Mouse (Mus musculus) embryonic facial prominence, embryonic 14.5 days (tissue): Measurements from ENCODE around the gene Soga1. TPM values are rescaled to one million over a fixed set of nuclear protein-coding genes. Genes with fewer than 3 reads are reported as not detected.

ENCODE experiments used
- ATAC-seq: fragments of 200-750 bp; cut with Nextera tagmentation; 2 replicates; pipeline ENCODE4 v1.8.0; 2017; ENCODE audit warnings: low read depth, moderate number of reproducible peaks, moderate TSS enrichment
- DNase-seq: peaks from one replicate; pipeline ENCODE4 v3.0.0-alpha.2; 2015; ENCODE audit warnings: low spot score
- H3K27ac ChIP-seq: fragments of 300-500 bp; sonication (generic); replicated peaks from 2 replicates; pipeline ENCODE4 v1.5.1; 2014; ENCODE audit warnings: low read depth, mild to moderate bottlenecking, low read length, moderate library complexity
- H3K27me3 ChIP-seq: fragments of 300-500 bp; sonication (generic); replicated peaks from 2 replicates; pipeline ENCODE4 v1.6.1; 2014; ENCODE audit warnings: low read length; ENCODE audit not compliant: control insufficient read depth, insufficient read depth
- H3K36me3 ChIP-seq: fragments of 300-500 bp; sonication (generic); 2 replicates; pipeline ENCODE4 v1.6.1; 2014; ENCODE audit warnings: low read length, mixed read lengths; ENCODE audit not compliant: control insufficient read depth, insufficient read depth
- H3K4me1 ChIP-seq: fragments of 300-500 bp; sonication (generic); 2 replicates; pipeline ENCODE4 v1.6.1; 2014; ENCODE audit warnings: antibody characterized with exemption, low read length; ENCODE audit not compliant: control insufficient read depth, insufficient read depth
- H3K4me2 ChIP-seq: fragments of 300-500 bp; sonication (generic); 2 replicates; pipeline ENCODE4 v1.6.1; 2014; ENCODE audit warnings: low read depth, mild to moderate bottlenecking, low read length, moderate library complexity, mixed read lengths
- H3K4me3 ChIP-seq: fragments of 300-500 bp; sonication (generic); 2 replicates; pipeline ENCODE4 v1.5.1; 2014; ENCODE audit warnings: low read depth, mild to moderate bottlenecking, low read length
- H3K9ac ChIP-seq: fragments of 300-500 bp; sonication (generic); 2 replicates; pipeline ENCODE4 v1.6.1; 2014; ENCODE audit warnings: low read depth, mild to moderate bottlenecking, low read length, moderate library complexity, mixed read lengths
- H3K9me3 ChIP-seq: fragments of 300-500 bp; sonication (generic); 2 replicates; pipeline ENCODE4 v1.6.1; 2016; ENCODE audit warnings: low read length; ENCODE audit not compliant: control insufficient read depth
- WGBS: fragments of 180-500 bp; shearing (Covaris S2); extraction: QIAGEN DNeasy Blood & Tissue Kit; methylation state at CpG from one replicate; pipeline ENCODE4 v1.1.7; 2014; 5-methylcytosine and 5-hydroxymethylcytosine counted together
- polyA plus RNA-seq: library from polyadenylated mRNA; unstranded; fragments of >200 nt; fragmentation: Nextera tagmentation; extraction: Ambion mirVana; gene quantifications from 2 replicates; pipeline ENCODE4 v1.2.1, GENCODE M21; 2014

Gene Soga1
- polyA plus RNA-seq, 1 experiment from 2014 or later, result 6.3 TPM

- Histone ChIP-seq H3K9ac (no peak overlapping the region), H3K27ac (no peak overlapping the region), H3K27me3 (no peaks in the 10 kb centered on the region), H3K4me3 (no peak overlapping the region), H3K4me2 (no peak overlapping the region), H3K4me1 (no peaks in the 10 kb centered on the region), H3K9me3 (no peaks in the 10 kb centered on the region), H3K36me3 (no peaks in the 10 kb centered on the region)
- no peak for DNase-seq
- ATAC-seq, result no peak
- 85% methylated on average over 6 of the region's 6 CpGs for WGBS
Measured at GRCm38 (mm10) chr2:156967388-156967787, 111.7 kb downstream of the Soga1 start.

Other genes with a start within 250 kb of the Soga1 start
- 44.3 and 56.5 TPM in 2 replicates for gene Tgif2, start 239.2 kb downstream of the Soga1 start, polyA plus RNA-seq
- gene 4930518I15Rik, start 221.3 kb downstream of the Soga1 start, polyA plus RNA-seq, result 3.2 and 3.6 TPM in 2 replicates
- 172 and 181 TPM in 2 replicates for gene Rab5if, start 216.1 kb downstream of the Soga1 start, polyA plus RNA-seq
- gene Sla2, start 192.1 kb downstream of the Soga1 start, polyA plus RNA-seq, result 0.29 and 0.45 TPM in 2 replicates
- 43.3 and 49.6 TPM in 2 replicates for gene Ndrg3, start 87.2 kb downstream of the Soga1 start, polyA plus RNA-seq
- 25.8 and 32.7 TPM in 2 replicates for gene Dsn1, start 72.1 kb downstream of the Soga1 start, polyA plus RNA-seq
- not detected in 2 replicates for gene Tldc2, start 7.8 kb upstream of the Soga1 start, polyA plus RNA-seq
- 23.6 and 24.0 TPM in 2 replicates for gene Samhd1, start 56.0 kb upstream of the Soga1 start, polyA plus RNA-seq
- 16.1 and 17.7 TPM in 2 replicates for gene Rbl1, start 125.3 kb upstream of the Soga1 start, polyA plus RNA-seq
- 310 and 342 TPM in 2 replicates for gene Rpn2, start 199.8 kb upstream of the Soga1 start, polyA plus RNA-seq
- 0.12 and 0.29 TPM in 2 replicates for gene Mroh8, start 200.3 kb upstream of the Soga1 start, polyA plus RNA-seq